Mouse (Mus musculus): ENCODE measurements at regions not wholly inside any gene's neighbourhood (a gene's known extent, or its start where the extent isn't known, plus 50 kb on each side); places are given as distances from the start of the nearest gene placed in this dataset.

DNA sequence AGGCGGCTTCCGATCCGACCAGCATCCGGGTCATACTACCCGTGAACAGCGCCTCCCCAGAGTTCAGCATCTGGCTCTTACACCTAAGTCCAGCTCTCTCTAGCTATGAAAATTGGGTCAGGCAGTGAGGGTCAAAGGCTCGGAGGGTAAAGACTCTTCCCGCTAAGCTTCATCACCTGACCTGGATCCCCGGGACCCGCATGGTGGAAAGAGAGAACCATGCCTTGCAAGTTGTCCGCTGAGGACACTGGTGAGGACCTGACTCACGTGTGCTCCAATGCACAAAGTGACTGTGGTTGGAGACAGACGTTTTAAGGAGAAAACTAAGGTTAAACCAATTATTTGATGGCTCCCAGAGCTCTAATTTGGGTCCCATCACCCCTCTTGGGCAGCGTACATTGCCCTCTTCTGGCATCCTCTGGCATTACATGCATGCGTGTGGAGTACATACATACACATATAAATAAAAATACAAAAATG lies 74.6 kb upstream of the Sall4 start:
- DNase-seq (ENCODE audit: low read depth), result no peak

DNA sequence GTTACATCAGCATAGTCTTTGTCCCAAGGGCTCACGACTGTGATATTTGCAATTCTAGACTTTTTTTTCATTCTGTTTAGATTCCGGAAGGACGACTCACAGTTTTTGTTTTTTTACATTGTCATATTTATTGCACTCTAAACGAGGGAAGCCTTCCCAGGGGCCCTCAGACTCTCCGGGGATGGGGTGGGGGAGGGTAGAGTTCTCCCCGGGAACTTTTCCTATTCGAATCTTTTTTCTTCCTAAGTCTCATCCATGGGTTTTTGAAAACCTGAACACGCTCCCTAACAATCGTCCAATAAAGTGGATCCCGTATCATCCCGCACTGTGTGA lies 73.9 kb upstream of the Sall4 start:
- DNase-seq (ENCODE audit: low read depth), result no peak

DNA sequence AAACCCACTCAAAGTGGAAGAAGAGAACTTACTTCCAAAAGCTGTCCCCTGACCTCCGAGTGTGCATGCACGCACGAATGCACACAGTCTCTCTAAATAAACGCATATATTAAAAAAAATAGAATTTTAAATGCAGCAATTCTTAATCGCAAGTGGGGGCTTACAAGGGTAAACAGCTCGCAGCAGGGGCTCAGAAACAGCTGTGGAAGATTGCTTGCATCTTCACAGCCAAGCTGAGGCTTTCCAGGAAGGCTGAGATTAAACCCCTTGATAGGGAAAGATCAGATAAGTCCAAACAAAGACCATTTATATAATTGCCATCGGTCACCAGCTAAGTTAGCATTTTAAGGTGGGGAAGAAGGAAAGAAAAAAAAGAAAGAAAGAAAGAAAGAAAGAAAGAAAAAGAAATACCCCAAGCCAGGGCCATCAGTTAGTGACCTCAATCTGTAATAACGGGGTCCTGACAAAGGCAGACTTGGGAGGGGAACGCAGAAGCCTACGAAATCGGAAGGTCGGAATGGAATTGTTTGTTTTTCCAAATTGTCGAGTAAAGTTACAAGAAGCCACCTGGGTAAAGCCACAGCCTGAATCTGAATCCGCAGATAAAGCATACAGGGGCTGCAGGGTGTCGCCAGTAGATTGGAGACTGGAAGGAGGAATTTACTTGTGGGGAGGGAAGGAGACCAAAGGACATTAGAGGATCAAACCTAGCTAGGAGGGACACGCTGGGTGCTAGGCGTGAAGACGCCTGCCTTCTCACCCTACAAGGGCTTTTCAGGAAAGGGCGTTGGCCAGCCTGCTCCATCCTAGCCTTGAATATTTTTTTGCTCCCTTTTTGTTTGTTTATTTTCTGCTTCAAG lies 73.3 kb upstream of the Sall4 start:
- DNase-seq (ENCODE audit: low read depth), result no peak

DNA sequence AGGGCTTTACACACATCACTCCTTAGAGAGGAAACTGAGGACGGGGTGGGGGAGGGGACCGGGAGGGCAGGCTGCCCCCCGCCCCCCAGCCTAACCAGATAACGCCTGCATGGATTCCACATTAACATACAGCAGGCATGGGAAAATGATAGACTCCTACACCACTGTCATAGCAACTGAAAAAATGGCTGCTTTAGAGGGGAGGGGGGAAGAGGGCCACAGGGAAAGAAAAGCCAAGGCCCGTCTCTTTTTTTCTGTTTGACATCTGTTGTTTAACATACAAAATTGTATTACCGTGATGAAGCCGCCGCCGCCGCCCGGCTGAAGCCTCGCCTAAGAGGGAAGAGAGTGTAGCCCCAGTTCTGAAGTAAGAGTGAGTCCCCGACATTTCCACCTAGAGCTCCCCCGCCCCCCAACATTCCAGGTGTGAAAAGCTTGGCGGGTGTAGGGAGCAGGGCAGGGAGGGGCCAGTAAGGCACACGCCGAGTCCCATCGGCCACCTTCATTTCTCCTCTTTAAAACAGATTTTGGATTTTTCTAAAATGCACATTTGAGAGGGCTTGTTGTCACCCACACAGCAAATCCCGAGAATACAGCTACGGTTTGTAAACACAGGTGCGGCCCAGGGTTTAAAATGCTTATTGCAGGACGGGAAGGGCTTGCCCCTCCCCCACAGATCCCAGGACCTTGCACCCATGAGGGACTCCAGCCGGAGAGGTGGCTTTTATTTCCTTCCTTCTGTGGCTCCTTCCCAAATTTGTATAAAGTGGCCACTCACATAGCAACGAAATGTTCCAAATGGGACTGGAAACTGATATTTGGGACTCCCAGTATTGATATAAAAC lies 72.3 kb upstream of the Sall4 start:
- no peak for DNase-seq (ENCODE audit: low read depth)

DNA sequence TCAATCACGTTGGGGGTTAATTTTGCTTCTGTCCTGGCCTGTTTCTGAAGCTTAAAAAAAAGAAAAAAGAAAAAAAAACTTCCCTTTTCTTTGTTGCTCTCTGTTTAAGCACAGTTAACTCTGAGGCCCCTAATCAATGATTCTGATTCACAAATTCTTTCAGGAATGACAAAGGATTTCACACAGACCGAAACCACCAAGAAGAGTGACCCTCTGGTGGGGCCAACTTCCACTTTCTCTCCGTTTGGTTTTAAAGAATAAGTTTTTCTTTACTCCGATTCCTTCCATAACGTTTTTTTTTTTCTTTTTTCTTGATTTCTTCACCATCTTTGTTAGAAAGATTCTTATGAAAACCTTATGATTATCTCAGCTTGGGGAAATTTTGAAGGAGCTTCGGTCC lies 71.5 kb upstream of the Sall4 start:
- no peak for DNase-seq (ENCODE audit: low read depth)

DNA sequence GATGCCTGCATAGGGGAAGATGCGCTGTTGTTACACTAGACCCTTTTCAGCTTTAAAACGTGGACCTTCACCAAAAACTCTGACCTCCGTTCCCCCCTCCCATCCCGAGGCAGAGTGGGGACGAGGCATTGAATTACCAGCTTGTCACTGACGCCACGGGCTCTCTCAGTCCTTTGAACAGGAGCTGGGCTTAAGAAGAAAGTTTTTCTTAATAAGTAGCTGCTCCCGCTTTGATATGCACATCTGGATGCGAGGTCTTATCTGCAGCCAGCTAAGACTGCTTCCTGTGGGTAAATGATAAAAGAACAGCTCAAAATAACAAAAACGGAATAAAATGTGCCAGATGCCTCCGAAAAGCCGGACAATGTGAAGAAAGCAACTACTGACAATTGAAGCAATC lies 70.9 kb upstream of the Sall4 start:
- DNase-seq (ENCODE audit: low read depth), result peak; percentile 29

DNA sequence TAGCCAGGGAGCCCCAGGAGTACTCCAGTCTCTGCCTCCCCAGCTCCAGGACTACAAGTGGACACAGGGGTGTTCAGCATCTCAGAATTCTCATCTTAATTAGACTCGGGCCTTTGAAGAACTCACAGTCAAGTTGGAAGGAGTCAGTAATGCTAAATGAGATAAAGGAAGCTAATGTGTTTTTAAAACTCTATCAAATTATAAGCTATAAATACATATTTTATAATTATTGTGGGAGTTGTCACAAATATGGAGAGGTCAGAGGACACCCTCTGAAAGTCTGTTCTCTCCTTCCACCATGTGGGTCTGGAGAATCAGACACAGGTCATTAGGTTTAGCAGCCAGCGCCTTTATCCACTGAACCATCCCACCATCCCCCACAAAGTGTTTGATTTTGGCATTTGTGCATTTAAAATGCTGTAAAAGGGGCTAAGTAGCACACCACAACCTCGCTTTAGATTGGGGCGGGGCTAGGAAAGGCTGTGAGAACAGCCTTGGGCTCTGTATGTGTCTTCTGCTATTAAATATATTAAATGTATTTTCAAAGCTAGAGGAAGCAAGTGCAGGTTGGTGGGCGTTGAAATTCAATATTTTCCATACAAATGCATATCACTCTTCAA lies 70.3 kb upstream of the Sall4 start:
- no peak for DNase-seq (ENCODE audit: low read depth)

DNA sequence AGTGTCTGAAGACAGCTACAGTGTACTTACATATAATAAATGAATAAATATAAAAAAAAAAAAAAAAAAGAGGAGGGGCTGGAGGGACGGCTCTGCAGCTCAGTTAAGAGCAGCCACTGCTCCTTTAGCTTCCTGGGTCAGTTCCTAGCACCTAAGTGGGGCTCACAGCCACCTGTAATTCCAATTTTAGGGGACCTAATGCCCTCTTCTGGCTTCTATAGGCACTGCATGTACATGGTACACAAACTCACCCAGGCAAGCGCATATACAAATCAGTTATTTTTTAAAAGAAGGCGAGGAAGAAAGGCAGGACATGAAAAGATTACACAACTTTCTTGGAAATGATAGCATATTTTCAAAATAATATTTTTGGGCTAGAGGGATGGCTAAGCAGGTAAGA lies 67.0 kb upstream of the Sall4 start:
- DNase-seq (ENCODE audit: low read depth), result no peak

DNA sequence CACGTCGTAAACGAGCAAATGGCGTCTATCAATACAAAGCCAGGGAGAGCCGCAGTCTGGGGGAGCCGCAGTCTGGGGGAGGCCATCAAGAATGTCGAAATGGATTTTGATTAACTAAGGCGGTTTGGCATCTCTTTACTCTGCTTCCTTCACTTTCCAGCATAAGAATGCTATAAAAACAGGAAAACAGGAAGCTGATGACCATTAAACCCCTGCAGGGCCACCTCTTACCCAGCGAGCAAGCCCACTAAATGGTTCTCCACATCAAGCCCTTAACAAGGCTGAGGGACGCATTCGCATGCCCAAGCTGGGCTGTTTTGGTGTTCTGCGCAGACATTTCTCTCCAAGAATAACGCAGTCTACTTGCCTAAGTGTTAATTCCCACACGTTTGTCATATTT lies 64.0 kb upstream of the Sall4 start:
- DNase-seq (ENCODE audit: low read depth), result no peak

DNA sequence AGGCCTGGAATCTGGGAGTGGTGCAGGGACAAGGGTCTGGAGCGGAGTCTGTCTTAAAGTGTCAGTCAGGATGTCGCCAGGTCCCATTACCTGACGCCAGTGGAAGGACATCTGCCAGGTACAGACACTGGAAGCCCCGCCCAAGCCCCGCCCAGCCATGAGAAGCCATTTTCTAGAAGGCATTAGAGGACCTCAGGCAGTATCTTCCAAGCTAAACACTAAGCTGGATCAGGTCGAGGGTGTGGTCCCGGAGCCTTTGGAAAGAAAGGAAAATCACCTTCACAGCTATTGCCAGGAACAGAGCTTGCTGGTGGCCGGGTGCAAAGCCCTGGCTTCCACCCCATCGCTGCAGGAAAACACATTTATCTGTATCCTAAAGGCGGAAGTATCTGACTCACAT lies 52.9 kb upstream of the Sall4 start:
- no peak for DNase-seq (ENCODE audit: low read depth)

All from c-Kit-positive CD71-positive TER-119-negative erythroid progenitor cells, embryonic 14.5 days (primary cell).